Mouse (Mus musculus): ENCODE results near the gene 1700066M21Rik. TPM values are rescaled to one million over a fixed set of nuclear protein-coding genes. Genes with fewer than 3 reads are reported as not detected.

Gene 1700066M21Rik
- total RNA-seq, 1 experiment, result 6.7 TPM

DNA sequence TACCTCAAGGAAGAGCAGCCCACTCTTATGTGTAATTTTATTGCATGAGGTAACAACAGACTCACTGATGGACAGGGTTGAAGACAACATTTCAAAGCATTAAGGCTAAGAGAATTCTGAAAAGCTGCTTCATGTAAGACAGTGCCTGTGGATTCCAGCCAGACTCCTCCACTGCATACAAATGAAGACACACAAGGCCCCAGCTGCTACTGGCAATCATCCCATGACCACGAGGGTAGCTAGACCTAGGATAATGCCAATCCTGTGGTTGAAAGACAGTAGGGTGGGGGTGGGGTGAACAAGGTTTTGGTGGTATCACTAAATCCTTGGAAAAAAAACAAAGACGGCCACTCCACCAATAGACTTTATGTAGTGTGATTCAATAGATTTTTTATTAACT lies 10.5 kb downstream of the 1700066M21Rik start:
- no peak overlapping the region for H3K27ac ChIP-seq (ENCODE audit: insufficient read depth, low read depth, low read length, poor library complexity, severe bottlenecking)
- H3K36me3 ChIP-seq (ENCODE audit: control insufficient read depth, insufficient read depth, low read length, poor library complexity, severe bottlenecking), result peaks cover 1% of the 10 kb centered on the region; the same call in 1 of the 2 replicates
- in situ Hi-C loops (cut with MboI; ENCODE audit: low sequenced_read_pairs in 2 of 2, unreplicated experiment in 2 of 2), result no loop called here
- no peak for DNase-seq (ENCODE audit: low read depth, low spot score)
- no peaks in the 10 kb centered on the region for H3K4me1 ChIP-seq (ENCODE audit: control insufficient read depth in 2 of 2, insufficient read depth in 2 of 2, low read length in 2 of 2, poor library complexity in 1 of 2)
- no peak for TF ChIP-seq HCFC1 (IDR thresholded peaks at IDR 0.05; ENCODE audit: borderline replicate concordance, insufficient read depth, low read length)
- no peak for TF ChIP-seq ZC3H11A (IDR thresholded peaks at IDR 0.05; ENCODE audit: borderline replicate concordance, low read depth, low read length)
- no peak for TF ChIP-seq MAFK (IDR thresholded peaks at IDR 0.05; ENCODE audit: insufficient read depth, low read depth, low read length)
- TF ChIP-seq ZNF384 (IDR thresholded peaks at IDR 0.05; ENCODE audit: low read depth, low read length), result no peak
- no peak for TF ChIP-seq CHD2 (IDR thresholded peaks at IDR 0.05; ENCODE audit: low read depth, low read length)
- no peak overlapping the region for H3K4me3 ChIP-seq (ENCODE audit: insufficient read depth in 1 of 2, low read depth in 1 of 2, low read length in 2 of 2, poor library complexity in 1 of 2, severe bottlenecking in 1 of 2)
- no peaks in the 10 kb centered on the region for H3K9me3 ChIP-seq (ENCODE audit: control insufficient read depth, insufficient read depth, low read depth, low read length)
- no peak overlapping the region for H3K9ac ChIP-seq (ENCODE audit: insufficient read depth, low read depth, low read length, poor library complexity, severe bottlenecking)

DNA sequence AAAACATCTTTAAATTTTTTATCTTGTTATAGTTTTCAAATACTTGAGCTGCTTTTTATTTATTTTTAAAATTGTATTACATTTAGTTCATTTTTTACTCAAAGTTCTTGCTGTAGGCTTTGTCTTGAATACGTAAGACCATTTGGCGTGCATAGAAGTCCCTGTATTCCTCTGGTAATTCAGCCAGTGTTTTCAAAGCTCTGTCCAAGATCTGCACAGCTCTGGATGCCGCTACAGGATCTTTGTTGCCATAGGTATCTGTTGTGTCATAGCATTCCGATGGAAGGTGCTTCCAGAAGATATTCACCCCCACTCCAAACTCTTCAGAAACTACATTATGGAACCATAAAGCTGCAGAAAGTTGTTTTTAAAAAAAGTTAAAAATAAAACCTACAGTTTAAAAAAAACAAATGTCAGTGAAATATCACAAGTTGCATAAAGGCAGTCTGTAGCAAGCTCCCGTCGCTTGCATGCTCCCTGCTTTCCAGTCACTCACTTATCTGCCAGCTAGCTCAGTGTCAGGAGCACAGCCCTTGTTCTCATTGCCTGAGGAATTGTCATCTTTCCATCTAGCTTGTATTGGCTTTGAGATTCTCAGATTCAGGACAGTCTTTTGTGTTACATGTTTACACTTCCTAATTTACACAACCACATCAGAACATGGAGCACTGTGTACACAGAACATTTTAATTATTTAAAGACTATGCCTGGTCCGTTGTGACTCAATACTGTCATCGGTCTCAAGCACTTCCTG lies 11.2 kb downstream of the 1700066M21Rik start:
- DNase-seq (ENCODE audit: low read depth, low spot score), result no peak
- no peak overlapping the region for H3K9ac ChIP-seq (ENCODE audit: insufficient read depth, low read depth, low read length, poor library complexity, severe bottlenecking)
- H3K9me3 ChIP-seq (ENCODE audit: control insufficient read depth, insufficient read depth, low read depth, low read length), result no peaks in the 10 kb centered on the region
- in situ Hi-C loops (cut with MboI; ENCODE audit: low sequenced_read_pairs in 2 of 2, unreplicated experiment in 2 of 2), result no loop called here
- TF ChIP-seq HCFC1 (IDR thresholded peaks at IDR 0.05; ENCODE audit: borderline replicate concordance, insufficient read depth, low read length) (no peak), CHD2 (IDR thresholded peaks at IDR 0.05; ENCODE audit: low read depth, low read length) (no peak), ZNF384 (IDR thresholded peaks at IDR 0.05; ENCODE audit: low read depth, low read length) (no peak), ZC3H11A (IDR thresholded peaks at IDR 0.05; ENCODE audit: borderline replicate concordance, low read depth, low read length) (no peak), MAFK (IDR thresholded peaks at IDR 0.05; ENCODE audit: insufficient read depth, low read depth, low read length) (no peak)
- no peak overlapping the region for H3K4me3 ChIP-seq (ENCODE audit: insufficient read depth in 1 of 2, low read depth in 1 of 2, low read length in 2 of 2, poor library complexity in 1 of 2, severe bottlenecking in 1 of 2)
- H3K36me3 ChIP-seq (ENCODE audit: control insufficient read depth, insufficient read depth, low read length, poor library complexity, severe bottlenecking), result peaks cover 2% of the 10 kb centered on the region; the same call in 1 of the 2 replicates
- no peaks in the 10 kb centered on the region for H3K4me1 ChIP-seq (ENCODE audit: control insufficient read depth in 2 of 2, insufficient read depth in 2 of 2, low read length in 2 of 2, poor library complexity in 1 of 2)
- no peak overlapping the region for H3K27ac ChIP-seq (ENCODE audit: insufficient read depth, low read depth, low read length, poor library complexity, severe bottlenecking)

GRCm38 (mm10) chr1:57390993-57391790 lies 13.8 kb downstream of the 1700066M21Rik start:
- Histone ChIP-seq H3K9me3 (ENCODE audit: control insufficient read depth, insufficient read depth, low read depth, low read length) (no peaks in the 10 kb centered on the region), H3K4me3 (ENCODE audit: insufficient read depth in 1 of 2, low read depth in 1 of 2, low read length in 2 of 2, poor library complexity in 1 of 2, severe bottlenecking in 1 of 2) (no peak overlapping the region), H3K36me3 (ENCODE audit: control insufficient read depth, insufficient read depth, low read length, poor library complexity, severe bottlenecking) (peaks cover 2% of the 10 kb centered on the region; the same call in 1 of the 2 replicates), H3K4me1 (ENCODE audit: control insufficient read depth in 2 of 2, insufficient read depth in 2 of 2, low read length in 2 of 2, poor library complexity in 1 of 2) (no peaks in the 10 kb centered on the region), H3K9ac (ENCODE audit: insufficient read depth, low read depth, low read length, poor library complexity, severe bottlenecking) (no peak overlapping the region), H3K27ac (ENCODE audit: insufficient read depth, low read depth, low read length, poor library complexity, severe bottlenecking) (no peak overlapping the region)
- TF ChIP-seq MAFK (IDR thresholded peaks at IDR 0.05; ENCODE audit: insufficient read depth, low read depth, low read length) (no peak), ZC3H11A (IDR thresholded peaks at IDR 0.05; ENCODE audit: borderline replicate concordance, low read depth, low read length) (no peak), CHD2 (IDR thresholded peaks at IDR 0.05; ENCODE audit: low read depth, low read length) (no peak), ZNF384 (IDR thresholded peaks at IDR 0.05; ENCODE audit: low read depth, low read length) (no peak), HCFC1 (IDR thresholded peaks at IDR 0.05; ENCODE audit: borderline replicate concordance, insufficient read depth, low read length) (no peak)
- DNase-seq (ENCODE audit: low read depth, low spot score), result no peak
- in situ Hi-C loops (cut with MboI; ENCODE audit: low sequenced_read_pairs in 2 of 2, unreplicated experiment in 2 of 2), result no loop called here

DNA sequence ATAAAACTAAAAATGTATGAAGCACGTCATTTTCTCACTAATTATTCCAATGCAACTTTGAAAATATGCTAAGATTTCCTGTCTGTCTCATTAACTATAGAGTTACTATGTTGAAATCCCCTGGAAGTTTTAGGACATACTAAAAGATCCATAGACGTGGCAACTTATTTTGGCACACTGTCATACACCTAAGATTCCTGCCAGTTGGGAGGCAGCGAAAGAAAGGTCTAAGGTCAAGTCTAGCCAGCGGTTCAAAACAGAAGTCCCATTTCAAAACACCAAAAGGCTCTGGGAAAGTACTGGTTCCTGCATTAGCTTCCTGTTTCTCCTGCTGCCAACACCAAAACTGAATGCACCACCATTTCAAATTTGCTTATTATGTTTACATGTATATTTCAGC lies 15.0 kb downstream of the 1700066M21Rik start:
- TF ChIP-seq ZNF384 (IDR thresholded peaks at IDR 0.05; ENCODE audit: low read depth, low read length), result no peak
- no peak for TF ChIP-seq CHD2 (IDR thresholded peaks at IDR 0.05; ENCODE audit: low read depth, low read length)
- TF ChIP-seq ZC3H11A (IDR thresholded peaks at IDR 0.05; ENCODE audit: borderline replicate concordance, low read depth, low read length), result no peak
- no peak for TF ChIP-seq MAFK (IDR thresholded peaks at IDR 0.05; ENCODE audit: insufficient read depth, low read depth, low read length)
- no peak for TF ChIP-seq HCFC1 (IDR thresholded peaks at IDR 0.05; ENCODE audit: borderline replicate concordance, insufficient read depth, low read length)
- in situ Hi-C loops (cut with MboI; ENCODE audit: low sequenced_read_pairs in 2 of 2, unreplicated experiment in 2 of 2), result no loop called here
- Histone ChIP-seq H3K4me3 (ENCODE audit: insufficient read depth in 1 of 2, low read depth in 1 of 2, low read length in 2 of 2, poor library complexity in 1 of 2, severe bottlenecking in 1 of 2) (no peak overlapping the region), H3K36me3 (ENCODE audit: control insufficient read depth, insufficient read depth, low read length, poor library complexity, severe bottlenecking) (peaks cover 2% of the 10 kb centered on the region; the same call in 1 of the 2 replicates), H3K4me1 (ENCODE audit: control insufficient read depth in 2 of 2, insufficient read depth in 2 of 2, low read length in 2 of 2, poor library complexity in 1 of 2) (no peaks in the 10 kb centered on the region), H3K9ac (ENCODE audit: insufficient read depth, low read depth, low read length, poor library complexity, severe bottlenecking) (no peak overlapping the region), H3K9me3 (ENCODE audit: control insufficient read depth, insufficient read depth, low read depth, low read length) (no peaks in the 10 kb centered on the region), H3K27ac (ENCODE audit: insufficient read depth, low read depth, low read length, poor library complexity, severe bottlenecking) (no peak overlapping the region)
- DNase-seq (ENCODE audit: low read depth, low spot score), result no peak
